Mouse (Mus musculus) bone marrow, adult 2 months (tissue): ENCODE data around the gene Ptpn21. TPM values are rescaled to one million over a fixed set of nuclear protein-coding genes. Genes with fewer than 3 reads are reported as not detected.

Experiments used
- H3K27ac ChIP-seq: fragments of 200-500 bp; 2 replicates; pipeline ENCODE4 v1.5.1; 2012; ENCODE audit warnings: low read depth, mild to moderate bottlenecking, control low read depth, inconsistent platforms, low read length; ENCODE audit not compliant: control insufficient read depth, poor library complexity, insufficient read depth
- H3K4me1 ChIP-seq: fragments of 200-500 bp; 2 replicates; pipeline ENCODE4 v1.6.1; 2011; ENCODE audit warnings: low read length; ENCODE audit not compliant: control insufficient read depth, insufficient read depth
- H3K4me3 ChIP-seq: fragments of 200-500 bp; replicated peaks from 2 replicates; pipeline ENCODE3; 2011; ENCODE audit warnings: mild to moderate bottlenecking, low read depth, low read length, control low read depth; ENCODE audit not compliant: control insufficient read depth
- CTCF ChIP-seq: fragments of 200-500 bp; IDR thresholded peaks from 2 replicates; pipeline ENCODE4 v1.5.1; 2011; ENCODE audit warnings: low read length, control low read depth; ENCODE audit not compliant: control insufficient read depth, insufficient read depth
- POLR2A ChIP-seq: fragments of 200-500 bp; IDR thresholded peaks from 2 replicates; pipeline ENCODE4 v1.6.1; 2011; ENCODE audit warnings: low read depth, mild to moderate bottlenecking, control low read depth, low read length, borderline replicate concordance; ENCODE audit not compliant: control insufficient read depth
- WGBS: fragments of 180-500 bp; shearing (Covaris S2); methylation state at CpG from one replicate; pipeline ENCODE4 v1.1.7; 2018; 5-methylcytosine and 5-hydroxymethylcytosine counted together
- polyA plus RNA-seq: library from polyadenylated mRNA; stranded (reverse); fragments of >200 nt; gene quantifications from 2 replicates; pipeline ENCODE4 v1.2.4, GENCODE M21; 2011; ENCODE audit warnings: low replicate concordance; ENCODE audit not compliant: missing spikeins, insufficient read depth, insufficient read length

Ptpn21 gene
- polyA plus RNA-seq, 1 experiment, result 2.2 TPM

DNA sequence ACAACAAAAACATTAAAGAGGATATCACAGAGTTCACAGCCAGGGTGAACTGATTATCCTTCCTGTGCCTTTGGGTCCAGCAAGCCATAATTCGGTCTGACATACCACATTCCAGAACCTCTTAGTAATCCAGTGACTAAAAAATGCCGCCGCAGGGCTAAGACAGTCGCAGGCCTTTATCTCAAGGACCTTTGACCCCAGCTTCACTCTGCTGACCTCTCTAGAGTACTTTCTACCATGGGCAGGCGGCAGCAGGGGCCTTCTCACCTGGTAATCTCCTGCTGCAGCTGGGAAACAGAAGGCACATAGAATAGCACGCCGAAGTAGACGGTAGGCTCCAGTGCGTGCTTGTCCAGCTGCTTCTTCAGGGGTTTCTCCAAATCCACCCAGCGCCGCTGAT, 22.4 kb downstream of the Ptpn21 start:
- H3K4me3 ChIP-seq, result no peak overlapping the region
- 88% methylated on average over 11 of the region's 11 CpGs for WGBS
- TF ChIP-seq CTCF, result no peak
- TF ChIP-seq POLR2A, result no peak
- H3K4me1 ChIP-seq, result no peaks in the 10 kb centered on the region
- H3K27ac ChIP-seq, result no peak overlapping the region

DNA sequence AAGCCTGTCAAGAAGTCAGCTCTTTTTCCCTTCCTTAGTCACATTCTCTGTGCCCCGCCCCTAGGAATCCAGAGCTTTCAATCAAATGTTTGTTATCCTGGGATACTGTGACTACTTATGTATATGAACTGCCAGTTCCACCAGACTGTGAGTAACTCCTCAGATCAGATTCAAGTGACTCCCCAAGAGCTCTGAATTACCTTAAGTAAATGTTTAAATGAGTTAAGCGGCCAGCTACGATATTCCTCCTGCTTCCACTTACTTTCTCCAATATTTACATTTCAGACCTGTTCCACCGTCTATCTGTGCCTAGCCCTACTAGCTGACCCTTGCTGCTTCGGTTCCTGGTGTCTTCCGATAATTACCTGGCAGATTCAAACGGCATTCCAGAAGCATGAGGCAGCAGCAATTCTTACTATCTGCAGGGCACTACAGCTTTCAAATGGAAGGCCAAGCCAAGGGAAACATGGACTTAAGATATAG, 23.5 kb downstream of the Ptpn21 start:
- TF ChIP-seq POLR2A, result no peak
- WGBS, result 86% methylated on average over 7 of the region's 7 CpGs
- Histone ChIP-seq H3K4me1 (no peaks in the 10 kb centered on the region), H3K4me3 (no peak overlapping the region), H3K27ac (no peak overlapping the region)

DNA sequence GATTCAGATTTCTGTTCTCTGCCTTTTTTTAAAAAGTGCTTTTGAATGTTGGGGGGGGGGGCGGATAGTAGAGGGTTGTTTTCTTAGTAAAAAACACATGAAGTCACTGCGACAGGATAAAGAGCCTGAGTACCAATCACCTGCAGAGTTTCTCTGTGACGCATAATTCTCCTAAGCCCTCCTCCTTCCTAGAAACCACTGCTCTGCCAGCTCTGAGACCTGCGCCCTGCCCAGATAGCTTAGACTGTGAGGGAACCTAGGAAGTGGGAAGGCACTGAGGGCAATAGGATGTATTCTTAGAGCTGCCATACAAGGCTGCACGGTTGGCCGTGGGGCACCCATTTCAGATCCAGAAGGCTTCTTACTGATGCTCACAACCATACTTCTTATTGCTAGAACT, 24.4 kb downstream of the Ptpn21 start:
- H3K4me1 ChIP-seq, result no peaks in the 10 kb centered on the region
- TF ChIP-seq CTCF, result no peak
- no peak for TF ChIP-seq POLR2A
- 75% methylated on average over 6 of the region's 6 CpGs for WGBS
- no peak overlapping the region for H3K4me3 ChIP-seq
- no peak overlapping the region for H3K27ac ChIP-seq

DNA sequence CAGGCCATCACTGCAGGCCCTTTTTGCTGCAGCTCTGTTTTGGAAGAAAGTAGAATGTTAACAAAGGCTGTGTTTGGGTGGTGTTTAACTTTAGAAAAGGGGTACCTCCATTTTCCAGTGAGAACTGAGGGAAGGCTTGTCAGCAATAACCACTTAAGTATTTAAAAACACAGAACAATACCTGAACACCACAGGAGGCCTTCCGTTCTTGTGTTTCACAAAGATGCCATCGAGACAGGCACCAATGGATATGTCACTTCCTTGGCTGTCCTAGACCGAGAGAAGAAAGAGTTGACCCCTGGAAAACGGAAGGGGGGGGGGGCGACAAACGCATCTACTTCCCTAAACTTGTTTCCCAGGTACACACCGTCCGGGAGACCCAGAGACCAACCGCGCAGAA, 33.2 kb downstream of the Ptpn21 start:
- Histone ChIP-seq H3K4me1 (no peaks in the 10 kb centered on the region), H3K27ac (no peak overlapping the region), H3K4me3 (no peak overlapping the region)
- TF ChIP-seq POLR2A (no peak), CTCF (no peak)
- WGBS, result 46% methylated on average over 10 of the region's 10 CpGs

DNA sequence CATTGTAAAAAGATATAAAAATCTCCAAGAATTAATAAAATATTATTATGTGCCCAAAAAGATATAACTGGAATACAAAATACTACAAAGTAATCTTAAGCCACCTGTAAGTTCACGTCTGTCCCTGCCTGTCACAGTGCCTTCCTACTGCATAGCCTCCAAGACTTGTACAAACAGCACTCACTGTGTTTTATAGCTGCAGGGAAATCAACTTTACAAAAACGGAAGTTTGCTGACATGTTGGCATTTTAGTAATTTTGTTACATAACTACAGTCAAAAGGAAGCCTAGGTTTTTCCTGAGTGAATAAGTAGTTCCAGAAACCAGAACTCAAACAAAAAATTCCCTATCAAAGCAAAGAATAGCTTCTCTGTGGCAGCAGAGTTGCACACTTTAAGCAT, 33.7 kb downstream of the Ptpn21 start:
- Histone ChIP-seq H3K27ac (no peak overlapping the region), H3K4me1 (no peaks in the 10 kb centered on the region), H3K4me3 (no peak overlapping the region)
- TF ChIP-seq POLR2A, result no peak
- no peak for TF ChIP-seq CTCF
- 19% methylated on average over 2 of the region's 2 CpGs for WGBS

DNA sequence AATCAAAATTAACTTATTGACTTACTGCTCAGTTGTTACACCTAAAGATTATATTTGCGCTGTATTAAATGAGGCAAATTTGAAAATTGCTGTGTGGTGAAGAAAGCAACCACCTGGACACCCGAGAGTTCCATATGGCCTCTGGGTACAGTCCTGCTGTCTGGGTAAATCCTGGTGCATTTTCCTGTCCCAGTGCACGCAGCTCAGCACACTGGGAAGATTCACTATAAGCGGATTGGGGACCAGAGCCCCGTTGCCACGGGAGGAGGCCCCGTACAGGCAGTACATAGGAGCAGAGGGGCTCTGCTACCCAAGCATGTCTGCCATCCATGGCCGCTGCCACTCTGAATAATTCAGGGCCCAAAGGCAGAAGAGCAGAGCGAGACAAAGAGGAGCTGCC, 35.6 kb downstream of the Ptpn21 start:
- WGBS, result 87% methylated on average over 9 of the region's 9 CpGs
- Histone ChIP-seq H3K4me1 (no peaks in the 10 kb centered on the region), H3K27ac (no peak overlapping the region), H3K4me3 (no peak overlapping the region)
- TF ChIP-seq POLR2A (no peak), CTCF (no peak)

DNA sequence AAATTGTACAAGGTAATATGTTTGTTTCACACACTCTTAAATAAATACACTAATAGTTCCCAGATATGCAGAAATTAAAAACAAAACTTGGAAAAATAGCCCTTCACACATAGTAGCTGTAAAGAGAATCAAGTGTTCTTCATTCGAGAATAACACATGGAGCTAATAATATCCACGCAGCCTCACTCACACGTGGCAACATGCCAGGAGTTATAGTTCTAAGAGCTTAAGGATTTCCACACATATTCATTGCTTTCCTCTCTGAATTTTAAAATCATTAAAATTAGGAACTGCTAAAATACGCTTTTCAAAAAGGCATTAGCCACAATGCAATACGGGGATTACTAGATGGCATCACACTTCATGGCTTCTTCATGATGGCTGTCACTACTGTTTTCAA, 40.0 kb downstream of the Ptpn21 start:
- Histone ChIP-seq H3K4me1 (no peaks in the 10 kb centered on the region), H3K27ac (no peak overlapping the region), H3K4me3 (no peak overlapping the region)
- TF ChIP-seq POLR2A, result no peak
- TF ChIP-seq CTCF, result no peak
- WGBS, result 60% methylated on average over 5 of the region's 5 CpGs

DNA sequence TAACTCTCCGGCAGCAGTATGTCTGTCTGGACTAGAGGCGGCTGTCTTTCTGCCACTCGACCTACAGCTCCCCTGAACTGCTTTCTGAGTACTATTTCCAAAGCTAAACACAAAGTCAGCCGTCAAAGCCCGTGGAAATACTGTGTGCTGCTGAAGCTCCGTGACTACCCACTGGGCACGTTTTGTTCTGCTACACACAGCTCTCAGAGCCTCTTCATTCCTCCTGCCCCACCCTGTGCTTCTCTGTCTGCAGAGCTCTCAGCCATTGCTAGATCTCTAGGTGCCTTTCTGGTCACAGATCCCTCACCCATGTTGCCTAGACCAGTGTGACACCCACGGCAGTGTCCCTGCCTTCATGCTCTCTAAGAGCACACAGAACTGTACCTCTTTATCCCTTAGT, 47.0 kb downstream of the Ptpn21 start:
- no peak overlapping the region for H3K4me3 ChIP-seq
- H3K27ac ChIP-seq, result no peak overlapping the region
- 86% methylated on average over 8 of the region's 8 CpGs for WGBS
- TF ChIP-seq POLR2A, result no peak
- no peak for TF ChIP-seq CTCF
- H3K4me1 ChIP-seq, result no peaks in the 10 kb centered on the region

DNA sequence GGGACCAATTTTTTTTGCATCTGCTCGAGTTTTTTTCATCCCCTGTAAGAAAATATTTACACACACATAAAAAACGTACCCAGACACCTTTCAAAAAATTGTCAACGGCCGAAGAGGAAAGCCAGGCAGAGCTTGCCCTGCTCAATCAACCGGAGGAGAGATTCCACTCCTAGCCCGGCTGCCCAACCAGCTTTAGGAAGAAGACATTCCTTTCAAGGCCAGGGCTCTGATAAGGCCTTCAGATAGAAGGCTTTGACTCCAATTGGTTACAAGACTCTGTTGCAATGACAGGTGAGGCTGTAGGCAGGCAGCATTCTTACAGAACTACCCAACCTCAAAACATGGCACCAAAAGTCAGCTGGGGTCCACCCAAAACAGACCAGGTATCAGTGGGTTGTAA, 53.6 kb downstream of the Ptpn21 start:
- Histone ChIP-seq H3K4me3 (no peak overlapping the region), H3K4me1 (no peaks in the 10 kb centered on the region), H3K27ac (no peak overlapping the region)
- TF ChIP-seq POLR2A, result no peak
- no peak for TF ChIP-seq CTCF
- WGBS, result 85% methylated on average over 6 of the region's 6 CpGs

DNA sequence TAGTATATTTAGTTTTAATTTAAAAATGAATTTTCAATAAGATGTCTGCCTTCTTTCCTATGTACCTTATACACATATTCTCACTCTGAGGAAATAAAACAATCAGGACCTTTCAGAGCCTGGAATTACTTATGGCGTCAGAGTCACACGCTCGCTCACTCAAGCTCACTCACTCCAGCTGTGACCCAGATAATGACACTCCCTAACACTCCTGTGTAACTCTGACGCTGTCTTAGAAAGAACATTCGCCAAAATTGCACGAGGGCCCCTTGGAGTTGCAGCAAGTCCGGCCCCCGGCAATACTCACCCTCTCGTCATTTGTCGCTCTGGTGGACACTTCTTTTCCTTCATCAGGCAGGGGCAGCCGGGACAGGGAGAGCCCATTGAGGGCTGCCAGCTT, 54.0 kb downstream of the Ptpn21 start:
- Histone ChIP-seq H3K27ac (no peak overlapping the region), H3K4me3 (no peak overlapping the region), H3K4me1 (no peaks in the 10 kb centered on the region)
- TF ChIP-seq CTCF (no peak), POLR2A (no peak)
- WGBS, result 85% methylated on average over 11 of the region's 11 CpGs
